Mouse (Mus musculus): ENCODE measurements at regions not wholly inside any gene's neighbourhood (a gene's known extent, or its start where the extent isn't known, plus 50 kb on each side); places are given as distances from the start of the nearest gene placed in this dataset.

DNA sequence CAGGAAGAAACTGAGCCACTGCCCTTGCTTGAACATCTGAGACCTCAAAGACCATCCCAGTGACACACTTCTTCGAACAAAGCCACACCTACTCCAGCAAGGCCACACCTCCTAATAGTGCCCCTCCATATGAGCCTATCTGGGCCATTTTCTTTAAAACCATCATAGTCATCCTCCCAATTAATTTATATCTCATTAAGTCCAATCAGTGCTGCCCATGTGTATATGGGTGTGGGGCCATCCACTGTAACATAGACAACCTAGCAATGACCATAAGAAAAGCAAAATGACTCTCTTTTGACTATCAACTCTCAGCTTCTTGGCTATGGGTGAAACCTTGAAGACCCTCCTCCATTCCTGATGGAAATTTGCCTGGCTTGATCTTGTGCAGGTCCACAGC, 191.5 kb downstream of the Pik3r1 start:
- TF ChIP-seq CTCF (IDR thresholded peaks at IDR 0.05; ENCODE audit: low read depth, low read length) (no peak), TAL1 (conservative IDR thresholded peaks at IDR 0.05; ENCODE audit: low read depth, low read length) (no peak), GATA1 (IDR thresholded peaks at IDR 0.05; ENCODE audit: borderline replicate concordance, low read length) (no peak), GATA2 (IDR thresholded peaks at IDR 0.05; ENCODE audit: borderline replicate concordance, low read depth, low read length) (no peak)

Measured in G1E (cell line).